Mouse (Mus musculus): ENCODE measurements around the gene Hivep1. TPM values are rescaled to one million over a fixed set of nuclear protein-coding genes. Genes with fewer than 3 reads are reported as not detected.
A peak's percentile ranks its signal among the peaks of the same experiment; 100 is the strongest.

Gene Hivep1
- total RNA-seq, 4 experiments from 2014 or later: 21.0 to 26.3 (median 25.3) TPM

DNA sequence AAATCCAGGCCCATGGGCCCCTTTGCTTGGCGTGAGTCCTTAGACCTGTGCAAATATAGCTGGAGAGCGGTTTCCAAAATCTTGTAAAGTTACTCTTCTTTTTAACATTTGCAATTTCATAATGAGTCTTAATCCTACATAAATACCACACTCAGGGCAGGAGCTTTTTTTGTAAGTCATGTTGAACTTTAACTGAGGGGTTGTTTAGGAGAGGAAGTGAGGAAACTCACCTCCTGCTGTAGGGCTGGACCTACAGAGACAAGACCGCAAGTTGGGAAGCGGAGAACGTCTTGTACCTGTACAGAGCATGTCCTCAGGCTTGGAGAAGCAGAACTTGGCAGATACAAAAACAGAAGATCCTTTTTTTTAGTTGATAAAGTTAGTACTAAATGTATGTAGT lies 23.7 kb downstream of the Hivep1 start:
- no peak for DNase-seq (ENCODE audit: low spot score)

DNA sequence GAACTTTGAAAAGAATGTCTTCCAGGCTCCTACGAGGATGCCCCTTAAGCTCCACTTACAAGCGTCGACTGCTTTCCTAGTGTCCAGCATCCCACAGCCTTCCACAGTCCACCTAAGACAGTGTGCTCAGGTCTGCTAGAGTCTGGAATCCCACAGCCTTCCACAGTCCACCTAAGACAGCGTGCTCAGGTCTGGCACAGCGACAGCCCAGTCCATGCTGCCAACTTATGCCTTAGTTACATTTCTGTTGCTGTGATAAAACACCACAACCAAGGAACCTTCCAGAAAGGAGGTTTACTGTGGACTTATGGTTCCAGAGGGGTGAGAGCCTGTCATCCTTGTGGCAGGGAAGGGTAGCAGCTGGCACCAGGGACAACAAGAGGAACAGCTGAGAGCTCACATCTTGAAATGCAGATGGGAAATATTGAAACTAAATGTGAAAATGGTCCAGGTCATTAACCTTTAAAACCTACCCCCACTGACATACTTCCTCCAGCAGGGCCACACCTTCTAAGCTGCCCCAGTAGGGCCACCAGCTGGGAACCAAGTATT lies 25.0 kb downstream of the Hivep1 start:
- DNase-seq (ENCODE audit: low spot score): no peak

DNA sequence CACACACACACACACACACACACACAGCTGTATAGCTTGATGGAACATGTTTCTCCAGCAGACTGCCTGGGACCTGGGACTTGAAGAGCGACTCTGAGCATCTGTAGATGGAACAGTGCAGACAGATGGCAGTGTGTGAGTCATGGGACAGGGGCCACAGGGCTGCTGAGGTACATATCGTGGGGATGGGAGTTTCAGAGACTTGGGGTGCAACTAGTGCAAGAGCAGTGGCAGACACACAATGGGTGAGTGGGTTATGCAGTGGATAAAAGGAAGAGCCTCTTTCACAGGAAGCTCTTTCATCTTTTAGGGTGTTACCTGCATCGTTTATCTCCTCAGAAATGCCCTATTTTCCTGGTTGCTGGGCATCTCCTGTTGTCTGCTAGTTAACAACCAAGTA lies 25.8 kb downstream of the Hivep1 start:
- no peak for DNase-seq (ENCODE audit: low spot score)

DNA sequence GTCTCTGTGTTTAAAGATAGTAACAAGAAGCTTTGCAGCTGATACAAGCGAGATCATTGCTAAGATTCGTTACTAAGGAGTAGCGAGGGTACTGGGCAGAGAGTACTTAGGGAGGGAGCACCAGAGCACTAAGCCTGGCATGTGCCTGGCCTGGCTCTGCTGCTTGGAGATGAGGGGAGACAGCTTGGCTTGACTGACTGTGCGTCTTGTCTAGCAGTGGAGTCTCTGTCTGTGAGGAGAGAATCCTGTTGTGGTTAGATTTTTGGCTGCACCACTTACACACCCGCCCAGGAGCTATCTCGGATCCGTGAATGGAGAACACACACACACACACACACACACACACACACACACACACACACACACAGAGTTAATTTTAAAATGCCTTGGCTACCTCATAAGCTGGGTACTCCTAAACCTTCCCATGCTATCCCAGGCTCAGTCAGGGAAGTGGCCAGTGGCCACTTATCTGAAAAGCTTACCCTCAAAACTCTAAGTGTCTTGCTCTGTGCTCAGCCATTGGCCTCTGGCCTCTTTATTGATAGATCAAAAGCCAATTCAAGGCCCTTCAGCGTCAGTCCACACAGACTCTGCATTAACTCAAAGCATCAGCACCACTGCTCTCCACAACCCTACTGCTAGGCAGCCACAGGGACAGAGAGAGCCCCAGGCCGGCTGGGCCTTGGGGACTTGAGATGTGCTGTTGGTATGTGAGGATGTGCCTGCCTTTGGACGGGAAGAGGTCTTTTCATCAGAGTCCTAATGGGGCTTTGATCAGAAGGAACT lies 28.5 kb downstream of the Hivep1 start:
- DNase-seq (ENCODE audit: low spot score): no peak

DNA sequence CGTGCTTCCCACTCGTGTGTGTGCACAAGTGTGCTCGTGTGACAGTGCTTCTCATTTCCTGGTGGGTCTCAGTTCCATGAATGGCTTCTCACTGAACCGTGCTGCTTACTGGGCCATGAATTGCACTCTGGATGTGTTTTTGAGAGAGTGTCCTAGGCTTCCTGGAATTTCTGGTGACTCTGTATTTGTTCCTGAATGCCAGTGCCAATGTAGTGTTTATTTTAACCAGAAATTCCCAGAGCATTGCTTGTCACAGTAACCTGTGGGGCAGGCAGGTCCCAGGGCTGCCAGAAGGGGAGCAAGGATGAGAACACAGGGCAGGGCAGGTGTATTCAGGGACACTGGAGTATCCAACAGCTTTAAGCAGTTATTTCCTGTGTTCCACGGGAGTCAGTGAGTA lies 36.5 kb downstream of the Hivep1 start:
- DNase-seq (ENCODE audit: low spot score): no peak

DNA sequence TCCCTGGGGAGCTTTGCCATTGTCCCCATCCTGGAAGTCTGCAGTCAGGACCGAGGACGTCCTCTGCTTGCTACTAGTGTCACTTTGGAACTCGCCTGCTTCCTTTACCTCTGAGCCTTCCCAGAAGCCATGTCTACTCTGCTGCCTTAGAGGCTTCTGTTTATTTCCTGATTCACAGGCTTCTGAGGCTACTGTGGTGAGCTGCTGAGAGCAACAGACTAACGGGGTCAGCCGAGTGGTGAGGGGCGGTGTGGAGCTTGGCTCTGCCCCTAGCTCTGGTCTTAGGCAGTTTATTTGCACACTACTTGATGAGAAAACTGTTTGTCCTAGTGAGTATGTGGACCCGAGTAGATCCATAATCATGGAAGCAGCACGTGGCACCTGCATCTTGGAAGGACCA lies 37.2 kb downstream of the Hivep1 start:
- no peak for DNase-seq (ENCODE audit: low spot score)

DNA sequence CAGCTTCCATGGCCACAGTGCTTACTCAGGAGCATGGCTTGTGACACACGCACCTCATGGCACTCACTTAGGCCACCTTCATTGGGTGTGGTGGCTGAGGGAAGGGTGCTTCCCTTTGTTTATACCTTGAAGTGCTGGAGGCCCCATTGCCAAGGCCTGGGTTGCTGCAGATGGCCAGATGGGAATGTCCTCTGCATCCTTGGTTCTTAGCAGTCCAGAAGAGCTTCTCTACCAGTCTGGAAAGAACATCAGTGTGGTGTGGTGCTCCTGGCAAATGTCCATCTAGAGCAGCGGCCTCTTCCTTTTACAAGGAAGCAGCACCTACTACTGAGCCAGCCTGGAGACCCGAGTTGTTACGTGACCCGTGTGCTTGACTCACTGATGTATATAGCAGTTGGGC lies 38.9 kb downstream of the Hivep1 start:
- DNase-seq (ENCODE audit: low spot score): no peak

DNA sequence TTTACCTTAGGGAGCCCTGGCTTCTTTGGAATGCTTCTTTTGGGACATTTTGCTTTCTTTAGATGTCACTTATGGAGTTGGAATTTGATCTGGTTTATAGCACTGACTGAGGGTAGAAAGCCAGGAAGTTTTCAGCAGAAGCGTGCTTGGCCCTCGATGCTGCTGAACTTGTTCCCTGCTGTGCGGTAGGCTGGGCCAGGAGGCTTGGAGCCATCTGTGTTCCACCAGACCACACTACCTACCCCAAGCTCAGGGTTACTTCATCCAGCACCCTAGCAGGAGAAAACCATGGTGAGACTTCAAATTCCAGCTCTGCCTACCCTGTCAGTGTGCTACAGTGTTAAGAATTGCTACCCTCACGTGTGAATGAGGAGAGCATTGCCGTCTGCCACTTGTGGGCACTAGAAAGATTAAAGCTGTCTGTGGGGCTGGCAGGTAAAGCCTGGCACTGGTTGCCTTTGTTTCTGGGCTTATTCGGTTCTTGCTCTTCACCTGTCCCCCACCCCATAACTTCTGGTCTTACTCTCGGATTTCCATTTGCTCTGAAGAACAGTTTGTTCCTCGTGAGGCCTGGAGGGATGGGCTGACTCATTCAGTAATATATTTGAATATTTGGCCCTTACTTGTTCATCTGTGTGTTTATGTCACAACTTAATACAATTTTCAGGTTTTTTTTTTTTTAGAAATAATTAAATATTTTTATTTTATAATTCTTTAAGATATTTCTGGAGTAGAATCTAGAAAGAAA lies 40.7 kb downstream of the Hivep1 start:
- DNase-seq (ENCODE audit: low spot score): no peak

DNA sequence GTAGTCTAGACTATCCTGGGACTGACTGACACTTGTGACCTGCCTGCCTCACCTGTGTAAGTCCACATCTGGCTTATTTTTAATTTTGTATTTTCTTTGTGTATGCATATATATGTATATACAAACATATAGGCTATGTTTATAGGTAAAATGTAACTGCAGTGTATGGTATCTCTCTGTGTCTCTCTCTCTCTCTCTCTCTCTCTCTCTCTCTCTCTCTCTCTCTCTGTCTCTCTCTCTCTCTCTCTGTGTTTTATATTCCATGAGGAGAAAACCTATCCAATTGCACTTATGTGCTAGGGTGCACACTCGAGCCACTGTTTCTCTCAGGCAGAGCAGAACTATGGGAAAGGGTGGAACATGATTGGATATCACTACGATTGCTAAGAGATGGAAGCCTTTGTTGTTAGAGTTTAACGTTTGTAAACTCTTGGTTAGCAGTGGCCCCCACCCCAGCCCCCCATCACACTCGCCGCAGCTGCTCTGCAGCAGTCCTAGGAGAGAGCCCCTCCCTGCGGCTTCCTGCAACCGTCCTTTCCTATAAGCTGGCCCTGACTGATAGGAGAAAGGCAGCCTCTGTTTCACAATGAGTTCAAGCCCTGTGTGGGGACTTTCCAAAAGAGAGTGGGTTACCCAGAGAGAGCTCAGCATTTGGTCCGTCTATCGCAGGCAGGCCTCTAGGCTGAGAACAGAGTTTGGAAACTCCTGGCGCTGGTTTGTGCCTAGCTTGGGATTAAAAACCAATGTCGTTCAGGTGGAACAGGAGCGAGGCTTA lies 41.6 kb downstream of the Hivep1 start:
- DNase-seq (ENCODE audit: low spot score): no peak

DNA sequence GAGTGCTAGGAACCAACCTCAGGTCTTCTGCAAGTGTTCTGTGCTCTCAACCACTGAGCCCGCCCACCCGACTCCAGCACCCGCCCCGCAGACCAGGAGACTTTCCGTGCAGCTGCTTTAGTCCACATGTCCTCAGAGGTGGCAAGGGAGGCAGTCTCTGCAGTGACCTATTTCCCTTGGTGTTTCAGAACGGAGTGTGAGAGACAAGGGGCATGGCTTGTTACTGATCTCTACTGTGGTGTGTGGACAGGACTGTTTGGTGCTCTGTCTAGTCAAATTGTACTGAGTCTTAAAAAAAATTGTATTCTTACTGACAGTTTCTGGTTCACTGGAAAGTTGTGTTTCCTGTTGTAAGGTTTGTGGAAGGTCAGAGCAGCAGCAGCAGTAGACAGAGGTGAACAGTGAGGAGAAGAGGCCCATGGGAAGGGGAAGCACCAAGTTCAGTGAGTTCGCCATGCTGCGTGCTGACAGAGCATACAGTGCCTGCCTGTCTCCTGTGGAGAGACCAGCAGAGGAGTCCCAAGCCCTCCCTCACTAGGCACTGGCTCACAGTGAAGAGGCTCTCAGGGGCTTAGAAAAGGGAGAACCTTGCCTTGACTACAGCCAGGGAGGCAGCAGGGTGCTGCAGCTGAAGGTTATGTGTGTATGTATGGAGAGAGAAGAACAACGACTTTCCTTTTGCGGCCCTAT lies 44.1 kb downstream of the Hivep1 start:
- DNase-seq (ENCODE audit: low spot score): no peak

DNA sequence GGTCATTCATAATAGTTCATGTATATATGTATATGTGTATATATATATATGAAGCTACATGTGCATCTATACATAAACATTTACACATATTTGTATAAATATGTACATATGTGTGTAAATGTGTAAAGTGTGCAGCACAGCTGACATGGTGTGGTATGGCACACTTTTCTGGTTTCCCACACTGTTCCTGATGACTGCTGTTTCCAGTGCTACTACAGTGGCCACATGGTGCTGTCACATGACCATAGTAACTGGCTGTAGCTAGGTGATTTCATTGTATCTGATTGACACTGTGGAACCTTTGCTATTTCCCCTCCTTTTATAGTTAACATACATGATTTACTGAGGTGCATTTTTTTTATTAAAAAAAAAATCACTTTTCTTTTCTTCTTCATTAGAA lies 45.3 kb downstream of the Hivep1 start:
- no peak for DNase-seq (ENCODE audit: low spot score)

DNA sequence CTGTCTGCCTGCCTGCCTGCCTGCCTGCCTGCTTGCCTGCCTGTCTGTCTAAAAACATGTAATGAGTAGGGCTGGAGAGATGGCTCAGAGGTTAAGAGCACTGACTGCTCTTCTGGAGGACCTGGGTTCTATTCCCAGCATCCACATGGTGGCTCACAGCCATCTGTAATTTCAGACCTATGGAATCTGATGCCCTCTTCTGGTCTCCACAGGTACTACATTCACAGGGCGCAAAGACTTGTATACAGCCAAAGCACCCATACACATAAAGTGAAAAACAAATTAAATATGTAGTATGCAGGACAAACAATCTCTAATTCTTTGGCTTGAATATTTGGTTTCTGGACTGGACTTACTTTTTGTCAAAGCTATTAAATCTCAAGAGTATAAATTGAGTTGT lies 46.7 kb downstream of the Hivep1 start:
- no peak for DNase-seq (ENCODE audit: low spot score)

DNA sequence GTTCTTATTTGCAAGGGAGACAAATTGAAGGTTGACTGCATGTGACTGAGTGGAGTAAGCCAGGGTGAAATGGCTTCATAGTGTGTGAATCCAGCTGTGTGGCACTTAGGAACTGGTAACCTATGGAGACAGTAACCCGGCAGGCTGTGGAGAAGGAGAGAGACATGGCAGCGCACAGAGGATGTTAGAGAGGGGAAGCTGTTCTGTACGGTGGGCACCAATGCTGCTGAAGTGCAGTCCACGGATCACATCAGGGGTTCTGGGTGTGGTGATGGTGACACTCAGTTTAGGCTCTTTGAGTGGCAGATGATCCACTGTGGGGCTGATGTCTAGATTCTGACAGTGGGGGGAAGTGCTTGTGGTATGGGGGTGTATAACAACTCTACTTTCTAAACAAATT lies 47.7 kb downstream of the Hivep1 start:
- DNase-seq (ENCODE audit: low spot score): no peak

DNA sequence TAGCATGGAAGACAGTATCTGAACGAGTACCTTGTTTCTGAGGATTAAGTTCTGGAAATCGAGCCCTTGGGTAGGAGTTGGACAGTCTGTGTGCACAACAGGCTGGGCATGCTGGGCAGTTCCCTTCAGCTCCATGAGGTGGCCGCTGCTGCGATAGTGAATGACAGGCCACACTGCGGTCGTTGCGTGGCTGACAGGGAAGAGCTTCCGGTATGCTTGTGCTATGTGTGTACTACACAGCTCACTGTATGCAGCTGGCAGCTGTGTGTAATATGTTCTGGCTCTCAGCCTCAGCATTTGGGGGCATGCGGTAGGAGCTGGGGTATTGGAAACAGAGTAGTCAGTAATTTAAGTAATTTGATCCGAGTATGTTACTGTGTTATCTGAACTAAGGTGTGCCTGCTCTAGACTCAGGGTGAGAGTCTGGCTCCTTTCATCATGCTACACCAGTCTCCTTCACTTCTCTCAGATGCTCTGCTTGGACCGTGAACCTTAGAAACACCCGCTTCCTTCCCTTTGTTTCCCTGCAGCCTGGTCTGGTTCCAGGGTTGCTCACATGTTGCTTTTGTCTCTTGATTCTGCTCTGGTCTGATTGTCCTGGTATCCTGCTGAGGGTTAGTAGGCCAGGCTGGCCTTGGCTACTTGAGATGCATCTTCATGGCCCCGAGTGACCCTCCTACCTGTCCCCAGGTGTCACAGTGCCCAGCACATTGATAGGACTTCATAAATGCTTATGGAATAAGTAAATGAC lies 49.8 kb downstream of the Hivep1 start:
- no peak for DNase-seq (ENCODE audit: low spot score)

DNA sequence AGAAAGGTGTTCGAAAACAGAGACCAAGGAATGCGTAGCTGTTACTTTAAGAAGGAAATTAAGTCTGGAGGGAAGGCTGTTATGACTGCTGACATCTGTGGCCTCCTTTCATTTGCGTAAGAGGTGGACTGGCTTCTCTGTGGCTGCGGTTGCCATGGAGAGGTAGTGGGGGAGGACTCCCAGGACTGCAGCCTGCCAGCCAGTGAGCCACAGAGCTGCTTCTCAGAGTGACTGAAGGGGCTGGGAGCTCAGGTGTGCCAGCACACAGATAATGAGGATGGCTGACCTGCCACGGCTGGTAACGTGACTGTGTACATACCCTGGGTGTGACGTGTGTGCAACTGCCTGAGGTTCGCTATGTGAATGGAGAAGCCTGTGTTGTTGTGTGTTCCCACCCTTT lies 51.2 kb downstream of the Hivep1 start:
- DNase-seq (ENCODE audit: low spot score): peak; percentile 61

DNA sequence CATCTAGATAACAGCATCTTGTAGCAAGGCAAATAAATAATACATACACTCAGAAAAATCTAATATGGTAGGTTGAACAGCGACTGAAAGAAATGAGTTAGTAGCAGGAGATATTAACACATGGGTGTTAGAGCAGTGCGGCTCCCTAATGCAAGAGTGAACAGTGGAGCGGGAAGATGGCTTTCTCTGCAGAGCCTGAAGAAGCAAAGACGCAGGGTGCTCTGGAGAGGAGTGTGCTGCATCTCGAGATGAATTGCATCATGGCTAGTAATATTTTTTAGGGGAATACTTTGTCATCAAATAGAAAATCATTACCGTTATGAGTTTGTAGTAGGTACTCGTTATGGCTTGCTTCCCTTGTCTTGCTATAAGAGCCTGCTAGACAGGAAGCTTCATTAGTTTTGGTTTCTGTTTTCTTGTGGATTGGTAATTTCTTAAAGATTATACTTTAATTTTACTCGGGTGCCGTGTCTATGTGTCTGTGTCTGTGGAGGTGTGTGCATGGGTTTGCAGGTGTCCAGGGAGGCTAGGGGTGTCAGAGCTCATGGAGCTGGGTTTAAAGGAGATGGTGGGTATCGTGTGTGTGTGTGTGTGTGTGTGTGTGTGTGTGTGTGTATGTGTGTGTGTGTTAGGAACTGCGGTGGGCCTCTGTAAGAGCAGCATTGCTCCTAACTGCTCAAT lies 51.8 kb downstream of the Hivep1 start:
- DNase-seq (ENCODE audit: low spot score): no peak

DNA sequence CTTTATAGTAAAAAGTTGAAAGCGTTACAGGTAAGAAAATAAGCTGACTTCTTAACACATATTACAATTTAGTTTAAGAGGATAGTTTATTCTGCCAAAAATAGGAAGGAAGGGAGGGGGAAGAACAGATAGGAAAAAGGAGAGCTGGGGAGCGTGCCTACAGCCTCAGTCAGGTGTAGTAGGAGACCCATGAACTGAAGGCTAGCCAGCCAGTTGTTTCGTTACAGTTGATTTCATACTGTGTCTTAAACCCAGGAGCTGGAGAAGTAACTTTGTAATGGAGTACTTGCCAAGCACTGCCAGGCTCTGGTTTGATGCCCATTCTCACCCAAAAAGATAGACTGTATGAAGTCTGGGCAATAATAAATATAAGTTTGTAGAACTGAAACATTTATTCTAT lies 52.5 kb downstream of the Hivep1 start:
- DNase-seq (ENCODE audit: low spot score): no peak

DNA sequence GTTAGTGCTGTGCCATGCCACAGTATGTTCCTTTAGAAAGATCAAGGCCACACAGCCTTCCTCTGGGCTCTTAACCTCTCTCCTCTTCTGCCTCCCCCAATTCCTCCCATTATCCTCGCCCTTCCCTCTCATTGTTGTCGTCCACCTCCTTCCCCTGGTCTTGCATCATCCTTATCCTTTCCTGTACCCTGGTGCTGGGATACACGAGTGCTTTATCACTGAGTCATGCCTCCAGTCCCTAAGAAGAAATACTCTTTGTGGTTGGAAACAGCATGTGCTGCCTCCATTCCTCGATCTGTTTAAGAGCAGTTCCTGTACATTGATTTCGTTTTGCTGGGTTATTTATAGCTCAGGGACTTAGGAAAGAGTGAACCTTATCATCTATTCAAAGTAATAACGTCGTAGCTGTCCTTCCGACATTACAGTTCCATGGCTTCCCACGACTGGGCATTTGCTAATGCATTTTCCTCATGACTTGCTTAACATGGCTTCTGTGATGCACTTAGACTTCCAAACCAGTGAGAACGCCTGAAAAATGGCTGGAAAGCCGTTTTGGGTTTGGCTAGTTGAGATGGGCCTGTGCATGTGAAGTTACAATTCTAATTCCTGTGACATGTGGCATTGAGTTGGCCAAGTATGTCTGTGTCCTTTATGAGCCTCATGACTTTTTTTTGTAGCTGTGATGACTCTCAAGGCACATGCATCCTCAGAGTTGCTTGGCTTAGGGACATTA lies 56.8 kb downstream of the Hivep1 start:
- no peak for DNase-seq (ENCODE audit: low spot score)

DNA sequence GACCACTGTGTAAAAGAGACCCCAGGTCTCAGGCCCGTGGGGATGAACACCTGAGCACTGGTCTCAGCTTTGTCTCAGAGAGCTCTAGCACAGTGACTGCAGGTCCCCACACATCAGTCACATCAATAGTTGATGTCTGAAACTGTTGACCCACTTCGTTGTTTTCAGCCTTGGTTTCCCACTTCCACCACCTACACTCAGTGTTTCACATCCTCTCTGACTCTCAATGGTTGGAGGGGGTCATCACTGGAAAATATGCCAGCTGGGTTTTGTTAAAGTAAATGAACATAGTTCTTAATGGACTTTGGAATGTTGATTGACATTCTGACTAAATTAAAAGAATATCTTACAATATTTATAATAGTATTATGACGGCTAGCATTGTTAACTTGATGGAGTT lies 58.6 kb downstream of the Hivep1 start:
- no peak for DNase-seq (ENCODE audit: low spot score)

DNA sequence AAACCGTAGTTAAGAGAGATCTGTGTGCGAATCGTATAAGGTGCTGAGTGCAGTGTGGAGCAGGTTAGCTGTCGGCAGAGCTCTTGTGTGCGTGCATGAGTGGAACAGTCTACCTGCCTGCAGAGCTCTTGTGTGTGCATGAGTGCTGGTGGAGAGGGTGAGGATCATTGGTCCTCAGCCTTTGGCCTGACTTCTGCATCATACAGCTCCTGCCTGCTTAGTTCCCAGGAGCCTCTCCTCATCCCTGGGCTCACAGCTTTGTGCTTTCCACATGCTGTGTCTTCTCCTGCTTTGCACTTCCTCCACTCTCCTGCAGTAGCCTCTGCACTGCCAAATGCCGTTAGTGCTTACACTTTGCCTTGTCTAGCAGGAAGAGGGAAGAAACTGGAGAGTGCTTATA lies 60.2 kb downstream of the Hivep1 start:
- no peak for DNase-seq (ENCODE audit: low spot score)

Data from heart, adult 8-10 months (tissue).